Mouse (Mus musculus) hindbrain, embryonic 13.5 days (tissue): ENCODE measurements at regions not wholly inside any gene's neighbourhood (a gene's known extent, or its start where the extent isn't known, plus 50 kb on each side); places are given as distances from the start of the nearest gene placed in this dataset.

ENCODE experiments used
- ATAC-seq: fragments of 200-750 bp; cut with Nextera tagmentation; 2 replicates; pipeline ENCODE4 v1.8.0; 2017; ENCODE audit warnings: moderate TSS enrichment; ENCODE audit not compliant: low FRiP score
- H3K27ac ChIP-seq: fragments of 300-500 bp; sonication (generic); 2 replicates; pipeline ENCODE4 v1.5.1; 2015; ENCODE audit warnings: inconsistent platforms, mild to moderate bottlenecking, moderate library complexity
- H3K27me3 ChIP-seq: fragments of 300-500 bp; sonication (generic); 2 replicates; pipeline ENCODE4 v1.6.1; 2015; ENCODE audit warnings: mild to moderate bottlenecking, inconsistent platforms
- H3K36me3 ChIP-seq: fragments of 300-500 bp; sonication (generic); 2 replicates; pipeline ENCODE4 v1.6.1; 2015; ENCODE audit warnings: mild to moderate bottlenecking, inconsistent platforms
- H3K4me1 ChIP-seq: fragments of 300-500 bp; sonication (generic); replicated peaks from 2 replicates; pipeline ENCODE4 v1.6.1; 2015; ENCODE audit warnings: inconsistent platforms
- H3K4me2 ChIP-seq: fragments of 300-500 bp; sonication (generic); 2 replicates; pipeline ENCODE4 v1.6.1; 2015; ENCODE audit warnings: inconsistent platforms, mild to moderate bottlenecking, moderate library complexity
- H3K4me3 ChIP-seq: fragments of 300-500 bp; sonication (generic); 2 replicates; pipeline ENCODE4 v1.5.1; 2015; ENCODE audit warnings: mild to moderate bottlenecking, inconsistent platforms
- H3K9ac ChIP-seq: fragments of 300-500 bp; sonication (generic); 2 replicates; pipeline ENCODE4 v1.6.1; 2015; ENCODE audit warnings: mild to moderate bottlenecking, inconsistent platforms
- H3K9me3 ChIP-seq: fragments of 300-500 bp; sonication (generic); 2 replicates; pipeline ENCODE4 v1.6.1; 2016; ENCODE audit warnings: inconsistent platforms
- WGBS: fragments of 180-500 bp; shearing (Covaris S2); methylation state at CpG from one replicate; pipeline ENCODE4 v1.1.7; 2015; 5-methylcytosine and 5-hydroxymethylcytosine counted together

GRCm38 (mm10) chr7:70733501-70733900 is 367.0 kb upstream of the Nr2f2 start:
- no peaks in the 10 kb centered on the region for H3K9me3 ChIP-seq
- H3K27me3 ChIP-seq: no peaks in the 10 kb centered on the region
- no peak overlapping the region for H3K4me2 ChIP-seq
- no peaks in the 10 kb centered on the region for H3K4me1 ChIP-seq
- no peak overlapping the region for H3K4me3 ChIP-seq
- no peak for ATAC-seq
- H3K36me3 ChIP-seq: no peaks in the 10 kb centered on the region
- H3K27ac ChIP-seq: no peak overlapping the region
- no peak overlapping the region for H3K9ac ChIP-seq

- Histone ChIP-seq H3K9ac (no peak overlapping the region), H3K4me1 (no peaks in the 10 kb centered on the region), H3K4me3 (no peak overlapping the region), H3K27me3 (no peaks in the 10 kb centered on the region), H3K27ac (no peak overlapping the region), H3K36me3 (no peaks in the 10 kb centered on the region), H3K4me2 (no peak overlapping the region), H3K9me3 (no peaks in the 10 kb centered on the region)
- 93% methylated on average over 8 of the region's 8 CpGs for WGBS
- no peak for ATAC-seq
Observed at GRCm38 (mm10) chr7:70729896-70730295, 363.4 kb upstream of the Nr2f2 start.

- no peaks in the 10 kb centered on the region for H3K36me3 ChIP-seq
- H3K27me3 ChIP-seq: no peaks in the 10 kb centered on the region
- H3K4me3 ChIP-seq: no peak overlapping the region
- no peak for ATAC-seq
- H3K27ac ChIP-seq: no peak overlapping the region
- H3K9ac ChIP-seq: no peak overlapping the region
- WGBS: 73% methylated on average over 18 of the region's 18 CpGs
- no peaks in the 10 kb centered on the region for H3K4me1 ChIP-seq
- no peaks in the 10 kb centered on the region for H3K9me3 ChIP-seq
- no peak overlapping the region for H3K4me2 ChIP-seq
Observed at GRCm38 (mm10) chr7:70718149-70718765, 351.7 kb upstream of the Nr2f2 start.

DNA sequence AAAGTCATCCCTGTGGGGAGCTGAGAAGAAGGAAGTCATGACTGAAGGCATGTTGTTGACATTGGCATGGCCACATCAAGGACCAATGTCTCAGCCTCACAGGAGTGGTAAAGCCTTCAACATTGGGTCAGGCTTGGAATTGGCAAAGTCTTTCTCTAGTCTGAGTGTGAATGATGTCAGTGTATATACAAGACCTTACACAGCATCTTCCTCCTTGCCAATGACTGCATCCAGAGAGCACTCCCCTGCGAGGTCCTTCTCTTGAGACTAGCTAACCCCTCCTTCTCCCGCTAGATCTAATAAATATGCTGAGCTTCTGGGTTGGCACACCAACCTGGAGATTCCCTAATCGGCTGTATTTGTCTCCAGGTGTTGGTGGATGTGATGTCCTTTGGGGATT is 351.1 kb upstream of the Nr2f2 start:
- Histone ChIP-seq H3K9ac (no peak overlapping the region), H3K4me2 (no peak overlapping the region), H3K27ac (no peak overlapping the region), H3K27me3 (no peaks in the 10 kb centered on the region), H3K36me3 (no peaks in the 10 kb centered on the region), H3K9me3 (no peaks in the 10 kb centered on the region), H3K4me1 (no peaks in the 10 kb centered on the region), H3K4me3 (no peak overlapping the region)
- 90% methylated on average over 3 of the region's 3 CpGs for WGBS
- ATAC-seq: no peak

DNA sequence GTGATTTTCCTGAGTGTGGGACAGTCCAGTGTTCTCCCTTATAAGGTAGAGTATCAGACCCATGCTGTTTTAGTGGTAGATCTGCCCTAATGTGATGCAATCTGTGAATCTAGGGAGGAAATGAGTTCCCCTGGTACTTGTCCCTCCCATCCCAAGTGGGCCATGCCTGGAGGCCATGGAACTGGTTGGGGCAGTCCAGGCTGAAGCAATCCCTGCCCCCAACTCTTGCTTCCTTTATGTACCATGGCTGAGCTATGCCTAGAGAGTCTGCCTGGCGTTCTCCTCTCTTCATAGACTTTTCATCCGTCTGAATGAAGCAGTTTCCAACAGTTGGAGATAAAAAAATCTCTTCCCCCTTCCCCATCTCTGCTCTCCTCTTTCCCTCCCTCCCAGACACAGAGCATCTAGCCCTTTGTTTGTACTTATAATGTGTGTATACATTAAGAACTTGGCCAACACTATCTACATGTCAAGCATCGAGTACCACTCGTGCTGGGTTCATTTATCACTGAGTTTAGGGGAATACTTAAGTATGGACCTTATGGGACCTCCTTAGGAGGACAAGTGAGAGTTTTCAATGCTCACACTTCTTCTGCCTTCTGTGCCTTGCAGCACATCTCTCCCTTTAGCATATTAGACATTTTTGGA is 350.4 kb upstream of the Nr2f2 start:
- Histone ChIP-seq H3K27me3 (no peaks in the 10 kb centered on the region), H3K9ac (no peak overlapping the region), H3K36me3 (no peaks in the 10 kb centered on the region), H3K4me2 (no peak overlapping the region), H3K9me3 (no peaks in the 10 kb centered on the region), H3K4me3 (no peak overlapping the region), H3K27ac (no peak overlapping the region), H3K4me1 (no peaks in the 10 kb centered on the region)
- ATAC-seq: no peak
- 94% methylated on average over 4 of the region's 4 CpGs for WGBS

DNA sequence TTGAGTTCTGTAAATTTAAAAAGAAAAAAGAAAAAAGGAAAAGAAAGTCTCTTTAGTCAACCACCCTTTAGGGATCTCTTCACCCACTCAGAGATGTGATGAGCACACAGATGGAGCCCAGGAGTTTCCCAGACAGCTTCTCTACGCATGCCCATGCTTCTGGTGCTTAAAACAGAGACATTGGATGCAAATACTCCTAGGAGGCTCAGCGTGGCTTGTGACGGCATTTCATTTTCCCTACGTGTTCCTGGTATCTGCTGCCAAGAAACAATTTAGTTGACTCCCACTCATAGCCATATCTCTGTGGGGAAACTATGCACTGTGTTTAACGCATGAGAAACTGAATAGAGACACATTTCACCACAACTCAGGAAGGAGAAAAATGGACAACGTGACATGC is 345.6 kb upstream of the Nr2f2 start:
- no peak for ATAC-seq

GRCm38 (mm10) chr7:70706281-70706680 is 339.7 kb upstream of the Nr2f2 start:
- Histone ChIP-seq H3K27ac (no peak overlapping the region), H3K27me3 (0 out of 2 replicates have a peak, but pooled peaks cover 3% of the 10 kb centered on the region), H3K36me3 (no peaks in the 10 kb centered on the region), H3K4me1 (no peaks in the 10 kb centered on the region), H3K4me2 (no peak overlapping the region), H3K9ac (no peak overlapping the region), H3K9me3 (no peaks in the 10 kb centered on the region), H3K4me3 (no peak overlapping the region)
- ATAC-seq: no peak
- WGBS: 85% methylated on average over 9 of the region's 9 CpGs

More for the DNA sequence above, 345.6 kb upstream of the Nr2f2 start:
- H3K9me3 ChIP-seq: no peaks in the 10 kb centered on the region
- H3K27ac ChIP-seq: no peak overlapping the region
- H3K4me2 ChIP-seq: no peak overlapping the region
- H3K27me3 ChIP-seq: 0 out of 2 replicates have a peak, but pooled peaks cover 3% of the 10 kb centered on the region
- WGBS: 81% methylated on average over 6 of the region's 6 CpGs
- no peaks in the 10 kb centered on the region for H3K36me3 ChIP-seq
- H3K4me1 ChIP-seq: no peaks in the 10 kb centered on the region
- no peak overlapping the region for H3K9ac ChIP-seq
- H3K4me3 ChIP-seq: no peak overlapping the region

DNA sequence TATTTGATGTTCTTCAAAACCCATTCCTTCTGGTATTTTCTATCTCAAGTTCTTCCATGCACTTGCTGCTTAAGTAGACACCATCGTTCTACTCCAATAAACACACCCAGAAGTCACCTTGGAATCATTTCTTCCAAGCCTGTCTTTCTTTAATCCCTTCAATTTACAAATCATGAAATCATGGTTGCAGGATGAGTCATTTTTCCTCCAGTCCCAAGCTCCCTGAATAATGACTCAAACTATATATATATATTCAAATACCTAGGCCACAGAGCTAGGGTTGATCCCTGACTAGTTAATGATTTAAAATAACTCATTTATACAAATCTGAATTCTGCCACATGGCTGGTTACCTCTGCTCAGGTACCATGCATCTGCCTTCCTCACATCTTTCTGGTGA is 337.2 kb upstream of the Nr2f2 start:
- Histone ChIP-seq H3K4me1 (no peaks in the 10 kb centered on the region), H3K9me3 (no peaks in the 10 kb centered on the region), H3K4me2 (no peak overlapping the region), H3K9ac (no peak overlapping the region), H3K36me3 (no peaks in the 10 kb centered on the region), H3K27me3 (0 out of 2 replicates have a peak, but pooled peaks cover 3% of the 10 kb centered on the region), H3K4me3 (no peak overlapping the region), H3K27ac (no peak overlapping the region)
- 86% methylated on average over 1 of the region's 1 CpGs for WGBS
- no peak for ATAC-seq

DNA sequence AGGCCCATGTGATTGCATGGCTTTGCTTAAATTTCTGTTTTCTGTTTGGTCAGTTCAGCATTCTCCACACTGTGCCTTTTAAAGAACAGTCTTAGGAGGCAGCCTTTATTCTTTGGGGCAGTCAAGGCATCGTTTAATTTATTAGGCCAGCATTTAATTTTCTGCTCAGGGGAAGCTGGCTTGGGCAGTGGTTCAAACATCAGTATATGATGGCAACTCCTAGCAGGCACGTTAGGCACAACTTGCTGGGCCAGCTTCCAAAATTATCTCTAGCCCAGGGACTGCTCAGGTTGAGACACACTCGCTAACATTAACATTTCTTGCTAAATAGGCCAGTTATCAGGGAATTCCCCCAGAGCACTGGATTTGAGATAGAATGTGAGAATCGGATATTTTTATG is 333.9 kb upstream of the Nr2f2 start:
- H3K36me3 ChIP-seq: no peaks in the 10 kb centered on the region
- no peak overlapping the region for H3K4me3 ChIP-seq
- H3K9ac ChIP-seq: no peak overlapping the region
- no peak overlapping the region for H3K4me2 ChIP-seq
- ATAC-seq: no peak
- 78% methylated on average over 4 of the region's 4 CpGs for WGBS
- H3K27ac ChIP-seq: no peak overlapping the region
- H3K27me3 ChIP-seq: no peaks in the 10 kb centered on the region
- no peaks in the 10 kb centered on the region for H3K9me3 ChIP-seq
- H3K4me1 ChIP-seq: no peaks in the 10 kb centered on the region

DNA sequence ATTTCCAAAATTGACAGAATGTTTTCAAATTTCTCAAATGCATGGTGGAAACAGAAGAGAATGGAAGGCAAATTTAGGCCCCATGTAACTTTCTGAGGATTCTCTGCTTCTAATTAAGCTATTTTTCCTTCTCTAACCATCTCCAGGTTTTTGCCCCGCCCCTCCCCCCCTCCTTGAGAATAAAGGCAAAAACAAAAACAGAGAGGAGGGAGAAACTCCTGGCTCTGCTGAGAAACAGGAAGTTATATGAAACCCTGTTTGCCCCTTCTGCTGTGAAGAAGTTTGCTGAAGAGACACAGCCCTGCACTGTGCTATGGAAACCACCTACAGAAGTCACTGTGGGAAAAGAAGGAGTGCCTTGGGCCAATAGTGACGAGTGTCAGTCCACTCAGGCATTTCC is 332.9 kb upstream of the Nr2f2 start:
- Histone ChIP-seq H3K9me3 (no peaks in the 10 kb centered on the region), H3K4me2 (no peak overlapping the region), H3K9ac (no peak overlapping the region), H3K27ac (no peak overlapping the region), H3K27me3 (no peaks in the 10 kb centered on the region), H3K4me1 (no peaks in the 10 kb centered on the region), H3K36me3 (no peaks in the 10 kb centered on the region), H3K4me3 (no peak overlapping the region)
- no peak for ATAC-seq
- WGBS: 62% methylated on average over 2 of the region's 2 CpGs

DNA sequence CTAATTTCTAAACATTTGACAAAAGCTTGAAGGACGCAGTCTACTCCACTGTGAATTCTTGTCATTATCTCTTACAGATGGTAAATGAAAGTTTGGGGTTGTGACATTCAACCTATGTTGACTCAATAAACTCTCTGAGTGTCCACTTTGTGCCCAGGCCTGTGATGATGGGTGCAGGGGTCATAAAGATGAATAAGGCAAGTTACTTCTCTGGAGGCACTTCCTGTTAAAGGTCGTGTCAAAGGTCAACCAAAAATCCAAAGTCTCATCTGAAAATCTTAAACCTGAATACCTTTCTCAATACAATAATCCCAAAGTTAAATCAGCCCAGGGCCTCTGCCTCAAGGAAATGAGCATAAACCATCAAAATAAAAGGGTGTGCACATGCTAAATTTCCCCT is 332.5 kb upstream of the Nr2f2 start:
- Histone ChIP-seq H3K9me3 (no peaks in the 10 kb centered on the region), H3K4me2 (no peak overlapping the region), H3K27me3 (no peaks in the 10 kb centered on the region), H3K4me3 (no peak overlapping the region), H3K36me3 (no peaks in the 10 kb centered on the region), H3K27ac (no peak overlapping the region), H3K4me1 (no peaks in the 10 kb centered on the region), H3K9ac (no peak overlapping the region)
- no peak for ATAC-seq
- 74% methylated on average over 2 of the region's 2 CpGs for WGBS

- ATAC-seq: no peak
- H3K4me1 ChIP-seq: no peaks in the 10 kb centered on the region
- no peak overlapping the region for H3K4me2 ChIP-seq
- H3K9me3 ChIP-seq: no peaks in the 10 kb centered on the region
- H3K27me3 ChIP-seq: no peaks in the 10 kb centered on the region
- 85% methylated on average over 4 of the region's 4 CpGs for WGBS
- no peak overlapping the region for H3K27ac ChIP-seq
- H3K9ac ChIP-seq: no peak overlapping the region
- H3K36me3 ChIP-seq: no peaks in the 10 kb centered on the region
- no peak overlapping the region for H3K4me3 ChIP-seq
Observed at GRCm38 (mm10) chr7:70692160-70692559, 325.6 kb upstream of the Nr2f2 start.

DNA sequence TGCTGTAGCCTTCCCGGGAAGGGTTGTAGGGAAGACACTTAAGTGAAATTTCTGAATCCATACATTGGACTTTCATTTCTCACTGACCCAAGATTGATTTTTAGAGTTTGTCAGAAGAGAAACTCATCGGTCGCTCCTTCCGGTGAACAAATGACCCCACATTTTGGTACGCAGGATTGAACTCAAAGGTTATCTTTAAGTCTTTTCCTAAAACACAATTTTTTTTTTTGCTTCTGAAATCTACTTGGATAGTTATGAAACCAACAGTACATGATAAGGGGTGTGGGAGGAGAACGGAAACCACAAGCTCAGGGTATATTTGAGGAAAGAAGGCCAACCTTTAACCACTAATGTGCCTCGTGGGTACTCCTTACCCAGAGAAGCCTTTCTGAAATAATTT is 324.3 kb upstream of the Nr2f2 start:
- no peak overlapping the region for H3K4me3 ChIP-seq
- H3K9me3 ChIP-seq: no peaks in the 10 kb centered on the region
- H3K27me3 ChIP-seq: no peaks in the 10 kb centered on the region
- H3K36me3 ChIP-seq: no peaks in the 10 kb centered on the region
- H3K9ac ChIP-seq: no peak overlapping the region
- no peak overlapping the region for H3K4me2 ChIP-seq
- WGBS: 94% methylated on average over 7 of the region's 7 CpGs
- H3K4me1 ChIP-seq: no peaks in the 10 kb centered on the region
- no peak overlapping the region for H3K27ac ChIP-seq
- no peak for ATAC-seq
